Mouse (Mus musculus) cerebellum, adult 8-10 months (tissue): ENCODE data around the gene Zfp101.

ENCODE experiments used
- DNase-seq: peaks from one replicate; pipeline ENCODE4 v3.0.0; 2022

Gene Zfp101

DNA sequence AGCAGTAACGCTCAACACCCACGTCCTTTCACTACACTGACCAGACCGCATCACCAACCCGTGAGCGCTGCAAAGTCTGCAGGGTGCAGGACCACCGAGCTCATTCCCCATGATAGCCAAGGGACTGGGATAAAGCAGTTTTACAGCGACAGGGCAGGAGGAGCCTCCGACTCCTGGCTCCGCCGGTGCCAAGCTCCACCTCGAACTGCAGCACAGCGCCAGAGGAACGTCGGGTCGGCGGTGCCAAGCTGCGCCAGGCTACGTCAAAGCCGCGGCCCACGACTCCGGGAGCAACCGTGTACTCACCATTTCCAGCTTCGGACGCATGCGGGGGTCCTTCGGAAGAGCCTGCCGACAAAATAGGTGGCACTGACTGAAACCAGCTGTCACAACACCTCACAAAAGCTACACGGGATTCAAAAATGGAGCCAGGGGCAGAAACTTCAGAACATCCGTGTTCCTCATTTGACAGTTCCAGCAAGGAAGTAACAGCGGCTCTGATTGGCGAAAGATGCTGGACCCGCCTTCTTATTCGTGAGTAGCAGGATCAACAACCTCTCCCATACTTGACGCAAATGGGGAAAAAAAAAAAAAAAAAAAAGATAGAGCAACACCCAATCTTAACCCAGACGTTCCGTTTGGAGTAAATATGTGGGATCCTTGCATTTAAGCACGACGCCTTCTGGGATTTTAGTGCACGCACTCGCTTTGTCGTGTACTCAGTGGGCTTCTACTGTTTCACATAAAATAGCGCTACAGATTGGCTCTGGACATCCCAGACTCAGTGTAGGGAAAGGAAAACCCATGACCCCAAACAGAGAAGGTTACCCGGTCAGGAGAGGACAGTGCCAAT, at the start of gene Zfp101:
Gene Zfp101 (minus strand): TSS at position 460 of the 853 bp plus-strand sequence.
- peak; percentile 87 for DNase-seq

DNA sequence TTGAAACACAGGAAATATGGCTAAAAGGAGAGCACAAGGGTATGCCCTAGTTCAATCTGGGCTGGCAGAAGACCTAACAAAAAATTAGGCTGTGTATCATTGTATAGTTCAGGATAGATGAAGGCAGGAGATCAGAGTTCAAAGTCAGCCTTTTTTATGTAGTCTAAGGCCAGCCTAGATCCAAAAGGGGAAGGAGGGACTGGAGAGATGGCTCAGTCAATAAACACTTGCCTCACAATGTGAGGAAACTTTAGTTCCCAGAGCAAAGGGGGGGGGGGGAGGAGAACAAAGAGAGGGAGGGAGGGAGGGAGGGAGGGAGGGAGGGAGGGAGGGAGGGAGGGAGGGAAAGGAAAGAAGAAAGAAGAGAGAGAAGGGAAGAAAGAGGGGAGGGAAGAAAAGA, 46.7 kb upstream of the Zfp101 start:
- DNase-seq, result no peak

DNA sequence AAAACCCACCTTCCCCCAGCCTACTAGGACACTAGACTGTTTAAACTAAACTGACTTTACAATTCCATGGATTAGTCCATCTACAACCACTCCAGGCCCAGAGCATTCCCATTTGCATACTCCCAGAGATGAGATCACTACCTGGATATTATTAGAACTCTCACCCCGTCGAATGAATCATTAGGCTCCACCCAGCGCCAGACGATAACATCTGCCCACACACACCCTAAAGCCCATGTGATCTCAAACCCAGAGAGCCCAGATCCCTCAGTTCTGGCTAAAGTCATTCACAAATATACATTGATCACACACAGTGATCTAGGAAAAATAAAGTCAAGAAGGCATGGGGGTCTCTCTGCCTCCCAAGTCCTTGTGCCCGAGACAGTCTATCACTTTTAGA, 45.5 kb upstream of the Zfp101 start:
- DNase-seq, result no peak

DNA sequence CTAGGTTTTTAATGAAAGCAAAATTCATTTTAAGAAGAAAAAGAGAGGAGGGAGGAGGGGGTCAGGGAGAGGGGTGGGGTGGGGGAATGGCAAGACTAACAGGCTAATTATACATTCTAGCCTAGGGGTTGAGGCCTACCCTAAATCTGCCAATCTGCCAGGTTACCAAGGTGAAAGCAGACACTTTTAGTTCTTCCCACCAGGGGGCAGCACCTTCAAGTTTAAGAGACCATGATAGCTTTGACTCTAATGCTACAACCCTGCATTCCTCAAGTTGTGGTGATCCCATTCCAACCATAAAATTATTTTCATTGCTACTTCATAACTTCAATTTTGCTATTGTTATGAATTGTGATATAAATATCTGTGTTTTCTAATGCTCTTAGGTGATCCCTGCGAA, 44.7 kb upstream of the Zfp101 start:
- DNase-seq, result peak; percentile 85

DNA sequence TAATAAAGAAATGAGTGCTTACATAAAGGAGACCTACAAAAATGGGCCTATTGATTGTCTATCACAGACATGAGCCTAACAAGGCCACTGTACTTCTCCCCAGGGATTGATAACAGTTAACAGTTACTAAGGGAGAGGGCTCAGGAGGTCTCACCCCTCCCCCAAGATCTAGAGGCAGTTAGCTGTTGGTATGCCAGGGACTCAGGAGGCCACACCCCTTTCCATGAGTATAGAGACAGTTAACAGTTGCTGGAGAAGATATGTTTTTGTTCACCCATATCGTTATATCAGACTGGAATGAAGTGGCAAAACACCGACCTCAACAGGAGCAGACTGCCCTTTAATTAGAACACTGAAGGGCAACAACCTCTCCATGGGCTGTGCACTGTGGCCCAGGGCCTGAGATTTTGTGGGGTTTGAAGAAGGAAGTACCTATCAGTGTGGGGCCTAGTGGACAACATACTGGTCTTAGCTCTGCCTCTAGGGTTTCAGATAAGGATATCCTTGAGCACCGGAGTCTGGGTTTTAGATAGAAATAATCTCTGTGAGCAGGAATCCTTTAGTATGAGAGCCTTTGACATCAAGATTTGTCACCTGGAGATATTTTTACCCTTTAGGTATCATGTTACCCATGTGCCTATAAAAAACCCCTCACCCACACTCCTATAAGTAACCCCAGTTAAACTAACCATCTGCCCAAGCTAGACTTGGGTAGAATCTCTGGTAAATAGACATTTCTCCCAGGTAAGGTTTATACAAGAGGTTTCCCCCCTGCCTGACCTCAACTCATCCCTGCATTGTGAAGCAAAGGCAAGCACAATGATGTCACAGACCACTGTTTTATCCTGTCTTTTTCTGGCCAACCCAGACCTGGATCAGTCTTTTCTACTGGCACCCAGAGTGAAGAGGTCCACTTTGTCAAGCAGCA, 37.8 kb upstream of the Zfp101 start, which contains the start of gene Actl9:
Gene Actl9 (plus strand): TSS at position 878 of the 928 bp plus-strand sequence.
- no peak for DNase-seq

DNA sequence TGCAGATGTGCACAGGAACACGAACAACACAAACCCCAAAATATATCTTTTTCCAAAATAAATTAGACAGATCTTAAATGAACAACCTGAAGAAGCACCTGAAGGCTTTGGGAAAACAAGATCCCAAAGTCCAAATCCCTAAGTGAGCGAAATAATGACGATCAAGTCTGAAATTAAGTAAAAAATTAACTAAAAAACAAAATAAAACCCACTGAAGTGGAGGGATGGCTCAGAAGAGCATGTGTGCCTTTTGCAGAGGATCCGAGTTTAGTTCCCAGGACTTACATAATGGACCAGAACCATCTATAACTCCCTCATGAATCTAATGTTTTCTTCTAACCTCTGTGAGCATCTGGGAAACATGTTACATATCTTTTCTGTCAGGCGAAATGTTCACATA, 2.2 kb downstream of the Zfp101 start:
- DNase-seq, result no peak

DNA sequence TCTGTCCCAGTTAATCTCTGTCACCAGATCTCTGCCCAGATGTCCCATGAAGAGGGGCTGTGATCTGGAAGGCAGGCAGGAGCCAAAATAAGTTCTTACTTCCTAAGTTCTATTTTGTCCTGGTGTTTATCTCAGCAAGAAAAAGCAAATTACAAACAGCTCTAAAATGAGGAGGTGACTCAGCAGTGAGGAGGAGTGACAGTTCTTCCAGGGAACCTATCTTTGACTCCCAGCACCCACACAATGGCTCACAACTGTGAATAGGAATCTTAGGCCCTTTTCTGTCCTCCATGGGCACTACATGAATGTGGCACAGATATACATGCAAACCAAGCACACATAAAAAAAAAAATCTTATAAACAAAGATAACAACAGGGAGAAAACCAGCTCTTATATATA, 8.7 kb downstream of the Zfp101 start:
- DNase-seq, result no peak

DNA sequence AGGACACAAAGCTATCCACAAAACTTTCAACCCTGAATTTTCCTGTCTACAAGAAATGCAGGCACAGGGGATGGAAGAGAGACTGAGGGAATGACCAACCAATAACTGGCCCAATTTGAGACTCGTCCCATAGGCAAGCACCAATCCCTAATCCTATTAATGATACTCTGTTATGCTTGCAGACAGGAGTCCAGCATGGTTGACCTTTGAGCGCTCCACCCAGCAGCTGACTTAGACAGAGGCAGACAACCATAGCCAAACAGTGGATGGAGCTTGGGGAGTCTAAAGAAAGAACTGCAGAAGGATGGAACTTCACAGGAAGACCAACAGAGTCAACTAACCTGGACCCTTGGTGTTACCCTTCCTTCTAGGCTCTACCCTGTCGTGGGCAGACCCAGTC, 21.6 kb downstream of the Zfp101 start:
- DNase-seq, result no peak

DNA sequence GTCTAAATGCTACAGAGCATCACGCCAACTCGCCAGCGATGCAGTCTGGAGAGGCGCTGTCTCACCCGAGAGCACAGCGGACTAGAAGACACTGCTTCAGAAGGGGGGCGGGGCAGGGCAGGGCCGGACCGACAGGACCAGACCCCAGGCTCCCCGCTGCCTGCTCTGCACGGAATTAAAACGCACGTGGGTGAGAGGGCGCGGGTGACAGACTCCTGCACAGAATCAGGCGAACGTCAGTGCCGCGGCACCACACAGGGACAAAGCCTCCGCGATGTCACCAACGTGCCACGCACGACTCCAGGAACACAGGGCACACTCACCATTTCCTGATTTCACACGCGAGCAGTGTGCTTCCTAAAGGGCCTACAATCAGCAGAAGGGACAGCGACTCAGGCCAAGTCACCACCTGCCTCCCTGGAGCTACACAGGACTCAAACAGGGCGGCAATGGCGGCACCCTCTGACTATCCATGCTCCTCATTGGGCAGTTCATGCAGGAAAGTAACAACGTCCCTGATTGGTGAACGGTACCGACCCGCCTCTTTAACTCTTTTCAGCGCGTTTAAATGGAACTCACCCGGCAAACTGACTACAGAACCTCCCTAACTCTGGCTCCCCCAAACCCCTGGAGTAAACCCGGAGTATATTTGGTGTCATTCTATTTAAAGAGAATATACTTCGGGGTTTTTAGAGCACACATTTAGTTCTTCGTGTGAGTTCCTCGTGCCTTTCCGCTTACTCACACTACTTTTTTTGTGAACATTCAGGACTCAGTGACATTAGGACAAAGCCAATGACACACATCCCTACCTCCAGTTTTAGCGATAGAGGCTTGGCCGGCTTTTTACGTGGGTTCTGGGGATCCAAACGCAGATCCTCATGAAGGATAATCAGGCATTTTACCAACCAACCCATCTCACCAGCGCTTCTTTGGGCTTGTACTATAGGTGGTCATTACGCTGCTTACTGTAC, 35.7 kb downstream of the Zfp101 start, which contains the start of gene Zfp81:
Gene Zfp81 (minus strand): TSS at position 468 of the 974 bp plus-strand sequence.
- peak; percentile 82 for DNase-seq

DNA sequence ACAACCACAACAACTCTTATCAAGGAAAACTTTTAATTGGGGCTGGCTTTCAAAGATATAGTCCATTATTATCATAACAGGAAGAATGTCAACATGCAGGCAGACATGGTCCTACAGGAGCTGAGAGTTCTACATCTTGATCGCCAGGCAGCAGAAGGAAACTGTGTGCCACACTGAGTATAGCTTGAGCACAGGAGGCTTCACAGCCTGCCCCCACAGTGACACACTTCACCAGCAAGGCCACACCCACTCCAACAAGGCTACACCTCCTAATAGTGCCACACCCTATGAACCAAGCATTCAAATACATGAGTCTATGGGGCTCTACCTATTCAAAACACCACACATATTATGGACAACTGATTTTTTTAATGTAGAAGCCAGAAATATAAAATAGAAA, 41.5 kb downstream of the Zfp101 start:
- no peak for DNase-seq
